Mouse (Mus musculus): ENCODE measurements around the gene Slc12a8.

- no peak for TF ChIP-seq ZNF384 (IDR thresholded peaks at IDR 0.05; ENCODE audit: low read depth, low read length)
- TF ChIP-seq MAFK (IDR thresholded peaks at IDR 0.05; ENCODE audit: insufficient read depth, low read depth, low read length), result no peak
- TF ChIP-seq ZC3H11A (IDR thresholded peaks at IDR 0.05; ENCODE audit: borderline replicate concordance, low read depth, low read length), result no peak
Measured at GRCm38 (mm10) chr16:33668448-33668847, 151.3 kb downstream of the Slc12a8 start.

Measured in ES-E14 (cell line).